Mouse (Mus musculus) kidney, embryonic 15.5 days (tissue): ENCODE results near the gene Atp2c2. TPM values are rescaled to one million over a fixed set of nuclear protein-coding genes. Genes with fewer than 3 reads are reported as not detected.
A peak's percentile ranks its signal among the peaks of the same experiment; 100 is the strongest.

Experiments used
- ATAC-seq: fragments of 200-750 bp; cut with Nextera tagmentation; replicated peaks from 2 replicates; pipeline ENCODE4 v1.8.0; 2017; ENCODE audit warnings: moderate TSS enrichment; ENCODE audit not compliant: low FRiP score
- H3K27ac ChIP-seq: fragments of 300-500 bp; sonication (generic); 2 replicates; pipeline ENCODE4 v1.5.1; 2015; ENCODE audit warnings: mild to moderate bottlenecking, inconsistent platforms
- H3K27me3 ChIP-seq: fragments of 300-500 bp; sonication (generic); 2 replicates; pipeline ENCODE4 v1.6.1; 2015; ENCODE audit warnings: inconsistent platforms
- H3K36me3 ChIP-seq: fragments of 300-500 bp; sonication (generic); 2 replicates; pipeline ENCODE4 v1.6.1; 2015; ENCODE audit warnings: inconsistent platforms
- H3K4me1 ChIP-seq: fragments of 300-500 bp; sonication (generic); 2 replicates; pipeline ENCODE4 v1.6.1; 2015; ENCODE audit warnings: inconsistent platforms
- H3K4me2 ChIP-seq: fragments of 300-500 bp; sonication (generic); 2 replicates; pipeline ENCODE4 v1.6.1; 2015; ENCODE audit warnings: moderate library complexity, mild to moderate bottlenecking, inconsistent platforms
- H3K4me3 ChIP-seq: fragments of 300-500 bp; sonication (generic); replicated peaks from 2 replicates; pipeline ENCODE4 v1.5.1; 2015; ENCODE audit warnings: mild to moderate bottlenecking, inconsistent platforms
- H3K9ac ChIP-seq: fragments of 300-500 bp; sonication (generic); 2 replicates; pipeline ENCODE4 v1.6.1; 2015; ENCODE audit warnings: mild to moderate bottlenecking, inconsistent platforms
- H3K9me3 ChIP-seq: fragments of 300-500 bp; sonication (generic); replicated peaks from 2 replicates; pipeline ENCODE4 v1.6.1; 2016; ENCODE audit warnings: inconsistent platforms
- WGBS: fragments of 180-500 bp; shearing (Covaris S2); methylation state at CpG from one replicate; pipeline ENCODE4 v1.1.7; 2015; ENCODE audit warnings: mixed read lengths; 5-methylcytosine and 5-hydroxymethylcytosine counted together
- polyA plus RNA-seq: library from polyadenylated mRNA; unstranded; fragments of >200 nt; fragmentation: Nextera tagmentation; extraction: Ambion mirVana; gene quantifications from 2 replicates; pipeline ENCODE4 v1.2.1, GENCODE M21; 2015

Atp2c2 gene
- polyA plus RNA-seq, 1 experiment from 2014 or later, result 1.6 TPM

GRCm38 (mm10) chr8:119789581-119789980 is 89.8 kb downstream of the Atp2c2 start:
- Histone ChIP-seq H3K4me2 (no peak overlapping the region), H3K4me1 (peaks cover 38% of the 10 kb centered on the region), H3K27me3 (0 out of 2 replicates have a peak, but pooled peaks cover 3% of the 10 kb centered on the region), H3K9me3 (no peaks in the 10 kb centered on the region), H3K4me3 (no peak overlapping the region), H3K36me3 (no peaks in the 10 kb centered on the region), H3K27ac (no peak overlapping the region), H3K9ac (no peak overlapping the region)
- no peak for ATAC-seq
- 89% methylated on average over 7 of the region's 7 CpGs for WGBS

GRCm38 (mm10) chr8:119791804-119792704 is 92.2 kb downstream of the Atp2c2 start:
- peak overlapping the region; percentile 70 for H3K27ac ChIP-seq

GRCm38 (mm10) chr8:119794689-119795088 is 94.9 kb downstream of the Atp2c2 start:
- H3K27me3 ChIP-seq, result 0 out of 2 replicates have a peak, but pooled peaks cover 3% of the 10 kb centered on the region
- H3K27ac ChIP-seq, result 0 out of 2 replicates have a peak overlapping the region, but pooled peaks have one; percentile 18
- no peak overlapping the region for H3K9ac ChIP-seq
- no peaks in the 10 kb centered on the region for H3K36me3 ChIP-seq
- H3K4me2 ChIP-seq, result no peak overlapping the region
- H3K9me3 ChIP-seq, result no peaks in the 10 kb centered on the region
- WGBS, result 33% methylated on average over 7 of the region's 7 CpGs
- H3K4me1 ChIP-seq, result peaks cover 60% of the 10 kb centered on the region
- no peak overlapping the region for H3K4me3 ChIP-seq
- ATAC-seq, result no peak

More at GRCm38 (mm10) chr8:119791804-119792704, 92.2 kb downstream of the Atp2c2 start:
- Histone ChIP-seq H3K36me3 (no peaks in the 10 kb centered on the region), H3K4me3 (no peak overlapping the region), H3K4me2 (no peak overlapping the region), H3K27me3 (0 out of 2 replicates have a peak, but pooled peaks cover 2% of the 10 kb centered on the region), H3K9ac (no peak overlapping the region), H3K9me3 (no peaks in the 10 kb centered on the region), H3K4me1 (peaks cover 47% of the 10 kb centered on the region)
- whole genome bisulfite sequencing, result 27% methylated on average over 16 of the region's 16 CpGs
- peak; percentile 47 for ATAC-seq

- no peak overlapping the region for H3K4me2 ChIP-seq
- H3K36me3 ChIP-seq, result no peaks in the 10 kb centered on the region
- H3K9ac ChIP-seq, result no peak overlapping the region
- no peak overlapping the region for H3K4me3 ChIP-seq
- 82% methylated on average over 3 of the region's 3 CpGs for WGBS
- 0 out of 2 replicates have a peak, but pooled peaks cover 3% of the 10 kb centered on the region for H3K27me3 ChIP-seq
- no peak for ATAC-seq
- H3K27ac ChIP-seq, result no peak overlapping the region
- no peaks in the 10 kb centered on the region for H3K9me3 ChIP-seq
- peaks cover 53% of the 10 kb centered on the region for H3K4me1 ChIP-seq
Observed at GRCm38 (mm10) chr8:119795651-119796050, 95.8 kb downstream of the Atp2c2 start.

GRCm38 (mm10) chr8:119798170-119798964 is 98.6 kb downstream of the Atp2c2 start:
- H3K4me3 ChIP-seq, result peak overlapping the region; percentile 14; the same call in 1 of the 2 replicates
- 0 out of 2 replicates have a peak overlapping the region, but pooled peaks have one; percentile 5 for H3K9ac ChIP-seq
- H3K4me1 ChIP-seq, result peaks cover 32% of the 10 kb centered on the region
- peak overlapping the region; percentile 51 for H3K4me2 ChIP-seq
- ATAC-seq, result peak; percentile 73
- H3K27me3 ChIP-seq, result 0 out of 2 replicates have a peak, but pooled peaks cover 3% of the 10 kb centered on the region
- H3K27ac ChIP-seq, result peak overlapping the region; percentile 79
- H3K36me3 ChIP-seq, result no peaks in the 10 kb centered on the region
- H3K9me3 ChIP-seq, result no peaks in the 10 kb centered on the region
- 6% methylated on average over 15 of the region's 15 CpGs for WGBS

GRCm38 (mm10) chr8:119798965-119799264 is 99.1 kb downstream of the Atp2c2 start:
- H3K27me3 ChIP-seq, result 0 out of 2 replicates have a peak, but pooled peaks cover 3% of the 10 kb centered on the region
- peak overlapping the region; percentile 51 for H3K4me2 ChIP-seq
- H3K4me1 ChIP-seq, result peaks cover 32% of the 10 kb centered on the region
- H3K4me3 ChIP-seq, result no peak overlapping the region
- H3K36me3 ChIP-seq, result no peaks in the 10 kb centered on the region
- H3K9ac ChIP-seq, result 0 out of 2 replicates have a peak overlapping the region, but pooled peaks have one; percentile 5
- WGBS, result 62% methylated on average over 2 of the region's 2 CpGs
- H3K9me3 ChIP-seq, result no peaks in the 10 kb centered on the region
- no peak; the same call in 1 of the 2 replicates for ATAC-seq
- H3K27ac ChIP-seq, result peak overlapping the region; percentile 79; the same call in 1 of the 2 replicates

- Histone ChIP-seq H3K36me3 (no peaks in the 10 kb centered on the region), H3K9ac (no peak overlapping the region), H3K4me3 (no peak overlapping the region), H3K27me3 (0 out of 2 replicates have a peak, but pooled peaks cover 3% of the 10 kb centered on the region), H3K4me2 (no peak overlapping the region), H3K27ac (no peak overlapping the region), H3K9me3 (no peaks in the 10 kb centered on the region), H3K4me1 (peaks cover 30% of the 10 kb centered on the region)
- WGBS, result 27% methylated on average over 4 of the region's 4 CpGs
- no peak for ATAC-seq
Observed at GRCm38 (mm10) chr8:119801168-119801567, 101.4 kb downstream of the Atp2c2 start.

- Histone ChIP-seq H3K9ac (no peak overlapping the region), H3K27ac (no peak overlapping the region)
- 100% methylated on average over 1 of the region's 1 CpGs for WGBS
Observed at GRCm38 (mm10) chr8:119802592-119802991, 102.8 kb downstream of the Atp2c2 start.

GRCm38 (mm10) chr8:119805275-119805674 is 105.5 kb downstream of the Atp2c2 start:
- Histone ChIP-seq H3K27ac (0 out of 2 replicates have a peak overlapping the region, but pooled peaks have one; percentile 32), H3K9me3 (no peaks in the 10 kb centered on the region), H3K4me1 (peaks cover 10% of the 10 kb centered on the region), H3K9ac (no peak overlapping the region), H3K36me3 (peaks cover 26% of the 10 kb centered on the region), H3K27me3 (no peaks in the 10 kb centered on the region), H3K4me3 (no peak overlapping the region), H3K4me2 (no peak overlapping the region)
- WGBS, result 65% methylated on average over 8 of the region's 8 CpGs
- no peak for ATAC-seq

More at GRCm38 (mm10) chr8:119802592-119802991, 102.8 kb downstream of the Atp2c2 start:
- Histone ChIP-seq H3K27me3 (no peaks in the 10 kb centered on the region), H3K4me2 (no peak overlapping the region), H3K9me3 (no peaks in the 10 kb centered on the region), H3K4me1 (peaks cover 22% of the 10 kb centered on the region), H3K4me3 (no peak overlapping the region), H3K36me3 (peaks cover 1% of the 10 kb centered on the region)
- no peak for ATAC-seq

GRCm38 (mm10) chr8:119806422-119807263 is 106.8 kb downstream of the Atp2c2 start:
- WGBS, result 76% methylated on average over 14 of the region's 14 CpGs
- H3K4me1 ChIP-seq, result peaks cover 20% of the 10 kb centered on the region
- no peaks in the 10 kb centered on the region for H3K27me3 ChIP-seq
- H3K36me3 ChIP-seq, result peaks cover 26% of the 10 kb centered on the region
- H3K4me3 ChIP-seq, result no peak overlapping the region
- H3K9me3 ChIP-seq, result no peaks in the 10 kb centered on the region
- no peak overlapping the region for H3K4me2 ChIP-seq
- H3K9ac ChIP-seq, result no peak overlapping the region
- no peak for ATAC-seq
- H3K27ac ChIP-seq, result no peak overlapping the region
